Mouse (Mus musculus) kidney, postnatal 0 days (tissue): ENCODE data around the gene Gpc3. TPM values are rescaled to one million over a fixed set of nuclear protein-coding genes. Genes with fewer than 3 reads are reported as not detected.

Experiments
- ATAC-seq: fragments of 200-750 bp; cut with Nextera tagmentation; replicated peaks from 2 replicates; pipeline ENCODE4 v1.8.0; 2017; ENCODE audit warnings: low read depth, moderate number of reproducible peaks, moderate TSS enrichment, moderate library complexity; ENCODE audit not compliant: low FRiP score
- DNase-seq: peaks from one replicate; pipeline ENCODE4 v3.0.0-alpha.2; 2016; ENCODE audit warnings: low spot score
- H3K27ac ChIP-seq: fragments of 300-500 bp; sonication (generic); 2 replicates; pipeline ENCODE4 v1.5.1; 2014; ENCODE audit warnings: mild to moderate bottlenecking
- H3K27me3 ChIP-seq: fragments of 300-500 bp; sonication (generic); 2 replicates; pipeline ENCODE4 v1.6.1; 2014; ENCODE audit warnings: low read length, mixed read lengths; ENCODE audit not compliant: insufficient read depth
- H3K36me3 ChIP-seq: fragments of 300-500 bp; sonication (generic); 2 replicates; pipeline ENCODE4 v1.6.1; 2014; ENCODE audit warnings: low read length, mixed read lengths; ENCODE audit not compliant: insufficient read depth
- H3K4me1 ChIP-seq: fragments of 300-500 bp; sonication (generic); replicated peaks from 2 replicates; pipeline ENCODE4 v1.6.1; 2014; ENCODE audit warnings: antibody characterized with exemption, low read length, mixed read lengths; ENCODE audit not compliant: insufficient read depth
- H3K4me2 ChIP-seq: fragments of 300-500 bp; sonication (generic); 2 replicates; pipeline ENCODE4 v1.6.1; 2014; ENCODE audit warnings: mild to moderate bottlenecking, low read length, moderate library complexity, mixed read lengths
- H3K4me3 ChIP-seq: fragments of 300-500 bp; sonication (generic); replicated peaks from 2 replicates; pipeline ENCODE4 v1.5.1; 2014; ENCODE audit warnings: low read depth, low read length
- H3K9ac ChIP-seq: fragments of 300-500 bp; sonication (generic); 2 replicates; pipeline ENCODE4 v1.6.1; 2014; ENCODE audit warnings: low read depth, low read length
- H3K9me3 ChIP-seq: fragments of 300-500 bp; sonication (generic); replicated peaks from 2 replicates; pipeline ENCODE4 v1.6.1; 2016; ENCODE audit warnings: low read length, inconsistent platforms, mixed read lengths
- CTCF ChIP-seq: IDR thresholded peaks from 2 replicates; pipeline ENCODE4 v1.5.1; 2016; ENCODE audit warnings: antibody characterized with exemption, low read depth, mild to moderate bottlenecking, moderate library complexity
- WGBS: fragments of 180-500 bp; shearing (Covaris S2); extraction: QIAGEN DNeasy Blood & Tissue Kit; methylation state at CpG from one replicate; pipeline ENCODE4 v1.1.7; 2014; 5-methylcytosine and 5-hydroxymethylcytosine counted together
- polyA plus RNA-seq: library from polyadenylated mRNA; unstranded; fragments of >200 nt; fragmentation: Nextera tagmentation; extraction: Ambion mirVana; gene quantifications from 2 replicates; pipeline ENCODE4 v1.2.1, GENCODE M21; 2015

Gpc3 gene
- polyA plus RNA-seq, 1 experiment from 2014 or later = 1,010 TPM

- ATAC-seq (no peak), DNase-seq (no peak)
- no peak overlapping the region for H3K9ac ChIP-seq
- H3K27ac ChIP-seq = 0 out of 2 replicates have a peak overlapping the region, but pooled peaks have one; percentile 2
- no peaks in the 10 kb centered on the region for H3K4me1 ChIP-seq
- no peaks in the 10 kb centered on the region for H3K27me3 ChIP-seq
- TF ChIP-seq CTCF = no peak
- H3K4me3 ChIP-seq = no peak overlapping the region
- WGBS = 52% methylated on average over 5 of the region's 5 CpGs
- no peaks in the 10 kb centered on the region for H3K36me3 ChIP-seq
- no peak overlapping the region for H3K4me2 ChIP-seq
- no peaks in the 10 kb centered on the region for H3K9me3 ChIP-seq
Observed at GRCm38 (mm10) chrX:52616152-52616551, 2.4 kb upstream of the Gpc3 start.

GRCm38 (mm10) chrX:52614031-52614381, 256 bp upstream of the Gpc3 start:
- no peaks in the 10 kb centered on the region for H3K9me3 ChIP-seq
- no peaks in the 10 kb centered on the region for H3K27me3 ChIP-seq
- ATAC-seq (peak; percentile 95), DNase-seq (peak; percentile 89)
- H3K27ac ChIP-seq = peak overlapping the region; percentile 76
- WGBS = 31% methylated on average over 23 of the region's 23 CpGs
- H3K4me1 ChIP-seq = no peaks in the 10 kb centered on the region
- H3K36me3 ChIP-seq = no peaks in the 10 kb centered on the region
- H3K9ac ChIP-seq = peak overlapping the region; percentile 60; the same call in 1 of the 2 replicates
- peak; percentile 18; the same call in 1 of the 2 replicates for TF ChIP-seq CTCF
- peak overlapping the region; percentile 64 for H3K4me2 ChIP-seq
- peak overlapping the region; percentile 50 for H3K4me3 ChIP-seq

GRCm38 (mm10) chrX:52612806-52613205, 944 bp downstream of the Gpc3 start:
- no peak for ATAC-seq
- H3K27me3 ChIP-seq = no peaks in the 10 kb centered on the region
- H3K27ac ChIP-seq = peak overlapping the region; percentile 76
- no peak for TF ChIP-seq CTCF
- no peaks in the 10 kb centered on the region for H3K4me1 ChIP-seq
- peak overlapping the region; percentile 50 for H3K4me3 ChIP-seq
- no peaks in the 10 kb centered on the region for H3K9me3 ChIP-seq
- no peak for DNase-seq
- H3K4me2 ChIP-seq = peak overlapping the region; percentile 64
- peak overlapping the region; percentile 60 for H3K9ac ChIP-seq
- WGBS = 19% methylated on average over 12 of the region's 12 CpGs
- H3K36me3 ChIP-seq = no peaks in the 10 kb centered on the region

- H3K4me1 ChIP-seq = no peaks in the 10 kb centered on the region
- H3K27me3 ChIP-seq = no peaks in the 10 kb centered on the region
- peak overlapping the region; percentile 50 for H3K4me3 ChIP-seq
- H3K9ac ChIP-seq = peak overlapping the region; percentile 60
- peak overlapping the region; percentile 76 for H3K27ac ChIP-seq
- H3K36me3 ChIP-seq = no peaks in the 10 kb centered on the region
- ATAC-seq (no peak), DNase-seq (no peak)
- no peaks in the 10 kb centered on the region for H3K9me3 ChIP-seq
- H3K4me2 ChIP-seq = peak overlapping the region; percentile 64
- no peak for TF ChIP-seq CTCF
- 35% methylated on average over 28 of the region's 28 CpGs for WGBS
Observed at GRCm38 (mm10) chrX:52611987-52612670, 1.6 kb downstream of the Gpc3 start.

- TF ChIP-seq CTCF = no peak
- H3K27ac ChIP-seq = no peak overlapping the region
Observed at GRCm38 (mm10) chrX:52611541-52611940, 2.2 kb downstream of the Gpc3 start.

GRCm38 (mm10) chrX:52603143-52603542, 10.6 kb downstream of the Gpc3 start:
- ATAC-seq (no peak), DNase-seq (no peak)
- H3K4me1 ChIP-seq = no peaks in the 10 kb centered on the region
- WGBS = 66% methylated on average over 4 of the region's 4 CpGs
- no peaks in the 10 kb centered on the region for H3K27me3 ChIP-seq
- no peaks in the 10 kb centered on the region for H3K9me3 ChIP-seq
- no peak overlapping the region for H3K9ac ChIP-seq
- H3K27ac ChIP-seq = no peak overlapping the region
- H3K36me3 ChIP-seq = no peaks in the 10 kb centered on the region
- peak; percentile 44 for TF ChIP-seq CTCF
- no peak overlapping the region for H3K4me3 ChIP-seq
- H3K4me2 ChIP-seq = no peak overlapping the region

More at GRCm38 (mm10) chrX:52611541-52611940, 2.2 kb downstream of the Gpc3 start:
- H3K9me3 ChIP-seq = no peaks in the 10 kb centered on the region
- H3K4me3 ChIP-seq = peak overlapping the region; percentile 50
- H3K36me3 ChIP-seq = no peaks in the 10 kb centered on the region
- no peak for ATAC-seq
- H3K27me3 ChIP-seq = no peaks in the 10 kb centered on the region
- WGBS = 40% methylated on average over 6 of the region's 6 CpGs
- H3K9ac ChIP-seq = peak overlapping the region; percentile 18; the same call in 1 of the 2 replicates
- peak overlapping the region; percentile 64 for H3K4me2 ChIP-seq
- DNase-seq = no peak
- no peaks in the 10 kb centered on the region for H3K4me1 ChIP-seq
